Mouse (Mus musculus) thymus, adult 2 months (tissue): Measurements from ENCODE around the gene Rxra.

ENCODE experiments used
- CTCF ChIP-seq: fragments of 200-500 bp; IDR thresholded peaks from 2 replicates; pipeline ENCODE4 v1.5.1; 2012; ENCODE audit warnings: mild to moderate bottlenecking, control low read depth, low read length, moderate library complexity, borderline replicate concordance; ENCODE audit not compliant: control insufficient read depth, poor library complexity, insufficient read depth; ENCODE audit errors: extremely low read depth
- POLR2A ChIP-seq: fragments of 200-500 bp; IDR thresholded peaks from 2 replicates; pipeline ENCODE4 v1.6.1; 2012; ENCODE audit warnings: mild to moderate bottlenecking, low read length, control low read depth, moderate library complexity; ENCODE audit not compliant: control insufficient read depth, poor library complexity, insufficient read depth; ENCODE audit errors: extremely low read depth

- TF ChIP-seq POLR2A (no peak), CTCF (no peak)
Measured at GRCm38 (mm10) chr2:27678836-27679480, 2.7 kb downstream of the Rxra start.
